Mouse (Mus musculus) liver, postnatal 0 days (tissue): ENCODE measurements around the gene Akap8. TPM values are rescaled to one million over a fixed set of nuclear protein-coding genes. Genes with fewer than 3 reads are reported as not detected.

Experiments used
- ATAC-seq: fragments of 200-750 bp; cut with Nextera tagmentation; 2 replicates; pipeline ENCODE4 v1.8.0; 2017; ENCODE audit warnings: mild to moderate bottlenecking, moderate library complexity
- DNase-seq: peaks from one replicate; pipeline ENCODE4 v3.0.0-alpha.2; 2016
- H3K27ac ChIP-seq: fragments of 300-500 bp; sonication (generic); 2 replicates; pipeline ENCODE4 v1.5.1; 2014; ENCODE audit warnings: antibody characterized with exemption, moderate library complexity, mild to moderate bottlenecking, low read depth
- H3K27me3 ChIP-seq: fragments of 300-500 bp; sonication (generic); 2 replicates; pipeline ENCODE4 v1.6.1; 2014; ENCODE audit warnings: low read length, control low read depth, mixed read lengths; ENCODE audit not compliant: insufficient read depth
- H3K36me3 ChIP-seq: fragments of 300-500 bp; sonication (generic); replicated peaks from 2 replicates; pipeline ENCODE4 v1.6.1; 2014; ENCODE audit warnings: mild to moderate bottlenecking, control low read depth, low read length, moderate library complexity, mixed read lengths; ENCODE audit not compliant: insufficient read depth
- H3K4me1 ChIP-seq: fragments of 300-500 bp; sonication (generic); 2 replicates; pipeline ENCODE4 v1.6.1; 2014; ENCODE audit warnings: antibody characterized with exemption, mild to moderate bottlenecking, control low read depth; ENCODE audit not compliant: insufficient read depth
- H3K4me2 ChIP-seq: fragments of 300-500 bp; sonication (generic); 2 replicates; pipeline ENCODE4 v1.6.1; 2014; ENCODE audit warnings: low read depth, mild to moderate bottlenecking, low read length, moderate library complexity, mixed read lengths
- H3K4me3 ChIP-seq: fragments of 300-500 bp; sonication (generic); 2 replicates; pipeline ENCODE4 v1.5.1; 2014; ENCODE audit warnings: low read depth, low read length
- H3K9ac ChIP-seq: fragments of 300-500 bp; sonication (generic); replicated peaks from 2 replicates; pipeline ENCODE4 v1.6.1; 2014; ENCODE audit warnings: mild to moderate bottlenecking, moderate library complexity
- H3K9me3 ChIP-seq: fragments of 300-500 bp; sonication (generic); 2 replicates; pipeline ENCODE4 v1.6.1; 2016; ENCODE audit warnings: mild to moderate bottlenecking, control low read depth, low read length, mixed read lengths
- CTCF ChIP-seq: sonication (generic); IDR thresholded peaks from 2 replicates; pipeline ENCODE4 v1.5.1; 2016; ENCODE audit warnings: antibody characterized with exemption, low read depth
- EP300 ChIP-seq: IDR thresholded peaks from 2 replicates; pipeline ENCODE4 v1.6.1; 2016; ENCODE audit warnings: antibody characterized with exemption, low read depth, mild to moderate bottlenecking
- WGBS: fragments of 180-500 bp; shearing (Covaris S2); extraction: QIAGEN DNeasy Blood & Tissue Kit; methylation state at CpG from one replicate; pipeline ENCODE4 v1.1.7; 2014; ENCODE audit not compliant: insufficient replicate concordance; 5-methylcytosine and 5-hydroxymethylcytosine counted together
- polyA plus RNA-seq: library from polyadenylated mRNA; unstranded; fragments of >200 nt; fragmentation: Nextera tagmentation; extraction: Ambion mirVana; gene quantifications from 2 replicates; pipeline ENCODE4 v1.2.1, GENCODE M21; 2015

Gene Akap8
- polyA plus RNA-seq, 1 experiment from 2014 or later: 17.3 TPM

- no peak overlapping the region for H3K27ac ChIP-seq
- no peak for DNase-seq
- WGBS: 88% methylated on average over 8 of the region's 8 CpGs
- H3K4me2 ChIP-seq: no peak overlapping the region
- no peak overlapping the region for H3K9ac ChIP-seq
- no peaks in the 10 kb centered on the region for H3K27me3 ChIP-seq
- ATAC-seq: no peak
- no peak for TF ChIP-seq EP300
- no peak for TF ChIP-seq CTCF
- no peaks in the 10 kb centered on the region for H3K9me3 ChIP-seq
- peaks cover 25% of the 10 kb centered on the region for H3K4me1 ChIP-seq
- peaks cover 4% of the 10 kb centered on the region; the same call in 1 of the 2 replicates for H3K36me3 ChIP-seq
- H3K4me3 ChIP-seq: no peak overlapping the region
Observed at GRCm38 (mm10) chr17:32262831-32263559, 58.0 kb downstream of the Akap8 start.

- WGBS: 78% methylated on average over 2 of the region's 2 CpGs
- H3K9ac ChIP-seq: no peak overlapping the region
- H3K4me1 ChIP-seq: peaks cover 28% of the 10 kb centered on the region
- no peaks in the 10 kb centered on the region for H3K27me3 ChIP-seq
- H3K4me3 ChIP-seq: no peak overlapping the region
- peak; percentile 42 for TF ChIP-seq CTCF
- TF ChIP-seq EP300: no peak
- ATAC-seq (no peak), DNase-seq (no peak)
- no peak overlapping the region for H3K27ac ChIP-seq
- no peak overlapping the region for H3K4me2 ChIP-seq
- no peaks in the 10 kb centered on the region for H3K9me3 ChIP-seq
- peaks cover 4% of the 10 kb centered on the region; the same call in 1 of the 2 replicates for H3K36me3 ChIP-seq
Observed at GRCm38 (mm10) chr17:32258869-32259268, 62.2 kb downstream of the Akap8 start.

DNA sequence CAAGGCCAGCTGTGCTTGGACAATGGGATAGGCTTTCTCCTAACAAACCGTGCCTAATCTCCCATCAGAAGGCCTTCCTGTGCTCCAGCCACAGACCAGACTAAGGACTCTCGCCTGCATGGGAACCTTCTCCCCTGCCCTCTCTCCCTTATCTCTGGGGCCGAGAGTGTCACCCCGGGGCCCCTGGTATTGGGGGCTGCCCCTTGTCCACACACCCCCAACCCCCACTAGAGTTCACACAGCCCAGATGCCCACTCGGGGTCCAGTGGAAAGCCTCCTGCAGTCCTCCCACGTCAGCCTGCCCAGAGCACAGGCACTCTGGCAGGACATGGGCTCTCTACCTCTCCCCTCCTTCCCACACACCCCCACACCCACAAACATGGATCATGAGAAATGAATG, 63.1 kb downstream of the Akap8 start:
- H3K27me3 ChIP-seq: no peaks in the 10 kb centered on the region
- H3K4me1 ChIP-seq: peaks cover 26% of the 10 kb centered on the region
- TF ChIP-seq EP300 (no peak), CTCF (no peak)
- no peaks in the 10 kb centered on the region for H3K9me3 ChIP-seq
- no peak for DNase-seq
- no peak overlapping the region for H3K9ac ChIP-seq
- no peak for ATAC-seq
- peaks cover 4% of the 10 kb centered on the region; the same call in 1 of the 2 replicates for H3K36me3 ChIP-seq
- H3K4me2 ChIP-seq: no peak overlapping the region
- 38% methylated on average over 6 of the region's 6 CpGs for WGBS
- no peak overlapping the region for H3K4me3 ChIP-seq
- no peak overlapping the region for H3K27ac ChIP-seq

DNA sequence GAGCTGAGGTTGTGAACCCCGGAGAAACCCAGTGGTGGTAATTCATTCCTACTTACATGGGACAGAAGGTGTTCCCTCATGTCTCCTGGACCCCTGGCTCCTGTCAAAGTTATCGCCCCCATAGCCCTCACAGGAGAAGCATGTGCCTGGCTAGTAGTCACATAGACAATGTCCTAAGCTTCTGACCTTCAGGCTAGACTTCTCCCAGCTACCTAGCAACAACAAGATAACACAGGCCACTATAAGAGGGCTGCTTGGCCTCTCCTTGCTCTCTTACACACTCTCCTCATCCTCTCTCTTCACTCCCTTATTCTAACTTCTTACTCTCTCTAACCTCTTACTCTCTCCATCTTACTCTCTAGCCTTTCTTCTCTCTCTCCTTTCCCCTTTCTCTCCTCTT, 63.6 kb downstream of the Akap8 start:
- H3K4me1 ChIP-seq: peaks cover 23% of the 10 kb centered on the region
- H3K36me3 ChIP-seq: peaks cover 4% of the 10 kb centered on the region; the same call in 1 of the 2 replicates
- TF ChIP-seq CTCF (no peak), EP300 (no peak)
- H3K4me2 ChIP-seq: no peak overlapping the region
- ATAC-seq (no peak), DNase-seq (no peak)
- no peaks in the 10 kb centered on the region for H3K27me3 ChIP-seq
- no peak overlapping the region for H3K4me3 ChIP-seq
- no peak overlapping the region for H3K9ac ChIP-seq
- no peaks in the 10 kb centered on the region for H3K9me3 ChIP-seq
- WGBS: 79% methylated on average over 2 of the region's 2 CpGs
- no peak overlapping the region for H3K27ac ChIP-seq

DNA sequence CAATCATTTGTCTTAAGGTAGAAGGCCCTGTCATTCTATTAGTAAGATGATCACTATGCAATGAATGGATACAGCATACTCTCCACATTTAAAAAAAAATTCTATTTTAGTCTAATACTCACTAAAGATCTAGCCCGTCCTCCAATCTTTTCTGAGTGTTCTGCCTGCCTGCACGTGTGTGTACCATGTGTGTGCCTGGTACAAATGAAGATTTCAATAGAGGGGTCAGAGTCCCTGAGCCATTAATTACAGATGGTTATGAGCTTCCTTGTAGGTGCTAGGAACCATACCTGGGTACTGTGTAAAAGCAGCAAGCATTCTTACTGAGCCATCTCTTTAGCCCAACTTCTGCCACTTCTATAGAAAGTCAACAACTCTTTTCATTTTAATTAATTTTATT, 64.1 kb downstream of the Akap8 start:
- Histone ChIP-seq H3K9me3 (no peaks in the 10 kb centered on the region), H3K27me3 (no peaks in the 10 kb centered on the region), H3K36me3 (0 out of 2 replicates have a peak, but pooled peaks cover 4% of the 10 kb centered on the region), H3K4me2 (no peak overlapping the region), H3K4me3 (no peak overlapping the region), H3K9ac (no peak overlapping the region), H3K27ac (no peak overlapping the region), H3K4me1 (peaks cover 21% of the 10 kb centered on the region)
- TF ChIP-seq CTCF (no peak), EP300 (no peak)
- DNase-seq (no peak), ATAC-seq (no peak)
- 78% methylated on average over 2 of the region's 2 CpGs for WGBS

Other genes with a start within 250 kb of the Akap8 start
- gene Notch3, start 154.4 kb downstream of the Akap8 start, polyA plus RNA-seq: 0.20 and 0.26 TPM in 2 replicates
- not detected in 2 replicates for gene Ephx3, start 131.7 kb downstream of the Akap8 start, polyA plus RNA-seq
- gene Brd4, start 36.5 kb downstream of the Akap8 start, polyA plus RNA-seq: 20.2 and 20.7 TPM in 2 replicates
- gene Akap8l, start 29.4 kb upstream of the Akap8 start, polyA plus RNA-seq: 21.5 and 23.8 TPM in 2 replicates
- gene Wiz, start 68.2 kb upstream of the Akap8 start, polyA plus RNA-seq: 2.7 and 3.2 TPM in 2 replicates
- gene Rasal3, start 82.3 kb upstream of the Akap8 start, polyA plus RNA-seq: 2.9 and 3.1 TPM in 2 replicates
- gene Pglyrp2, start 102.9 kb upstream of the Akap8 start, polyA plus RNA-seq: 48.4 and 53.7 TPM in 2 replicates
- gene Cyp4f39, start 131.5 kb upstream of the Akap8 start, polyA plus RNA-seq: 0.22 and 0.32 TPM in 2 replicates
- 2.7 and 2.9 TPM in 2 replicates for gene Cyp4f17, start 184.8 kb upstream of the Akap8 start, polyA plus RNA-seq
- 5.9 and 6.9 TPM in 2 replicates for gene Cyp4f16, start 215.3 kb upstream of the Akap8 start, polyA plus RNA-seq